Mouse (Mus musculus): Measurements from ENCODE around the gene Slc26a10.

DNA sequence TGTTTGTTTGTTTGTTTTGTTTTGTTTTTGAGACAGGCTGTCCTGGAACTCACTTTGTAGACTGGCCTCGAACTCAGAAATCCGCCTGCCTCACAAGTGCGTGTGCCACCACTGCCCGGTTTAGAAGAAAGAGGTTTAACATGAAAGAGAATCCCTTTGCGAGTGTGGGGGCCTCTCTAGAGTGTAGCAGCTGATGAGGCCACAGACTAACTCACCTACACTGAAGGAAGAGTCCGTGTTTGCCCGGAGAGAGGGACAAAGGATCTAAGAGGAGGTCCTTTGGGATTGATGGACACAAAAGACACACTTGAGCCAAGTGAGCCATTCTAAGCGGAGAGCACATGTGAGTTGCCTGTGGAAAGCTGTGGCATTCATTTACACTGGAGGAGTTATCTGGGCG lies 3.2 kb downstream of the Slc26a10 start:
- TF ChIP-seq GATA1 (IDR thresholded peaks at IDR 0.05; ENCODE audit: low read length) (no peak), TAL1 (IDR thresholded peaks at IDR 0.05; ENCODE audit: low read length) (no peak)

Data from erythroblast, embryonic 14.5 days (primary cell).